Mouse (Mus musculus) cortical plate, adult 2 months (tissue): ENCODE measurements around the gene Zfp319. TPM values are rescaled to one million over a fixed set of nuclear protein-coding genes. Genes with fewer than 3 reads are reported as not detected.
A peak's percentile ranks its signal among the peaks of the same experiment; 100 is the strongest.

Source experiments
- H3K27ac ChIP-seq: fragments of 200-500 bp; 2 replicates; pipeline ENCODE4 v1.5.1; 2012; ENCODE audit warnings: low read length, control low read depth, inconsistent platforms; ENCODE audit not compliant: insufficient read depth
- H3K4me1 ChIP-seq: fragments of 200-500 bp; 2 replicates; pipeline ENCODE4 v1.6.1; 2011; ENCODE audit warnings: low read length; ENCODE audit not compliant: control insufficient read depth, insufficient read depth
- H3K4me3 ChIP-seq: fragments of 200-500 bp; 2 replicates; pipeline ENCODE4 v1.5.1; 2011; ENCODE audit warnings: mild to moderate bottlenecking, low read length, control low read depth; ENCODE audit not compliant: insufficient read depth
- CTCF ChIP-seq: fragments of 200-500 bp; IDR thresholded peaks from 2 replicates; pipeline ENCODE4 v1.5.1; 2011; ENCODE audit warnings: mild to moderate bottlenecking, control low read depth, low read length; ENCODE audit not compliant: insufficient read depth; ENCODE audit errors: extremely low read depth
- POLR2A ChIP-seq: fragments of 200-500 bp; IDR thresholded peaks from 2 replicates; pipeline ENCODE4 v1.6.1; 2011; ENCODE audit warnings: mild to moderate bottlenecking, low read length, control low read depth; ENCODE audit not compliant: insufficient read depth; ENCODE audit errors: extremely low read depth
- polyA plus RNA-seq: library from polyadenylated mRNA; depleted of rRNA; stranded (reverse); fragments of >200 nt; gene quantifications from 2 replicates; pipeline ENCODE4 v1.2.3, GENCODE M21; 2012

The Zfp319 gene
- polyA plus RNA-seq, 1 experiment = 10.4 TPM

DNA sequence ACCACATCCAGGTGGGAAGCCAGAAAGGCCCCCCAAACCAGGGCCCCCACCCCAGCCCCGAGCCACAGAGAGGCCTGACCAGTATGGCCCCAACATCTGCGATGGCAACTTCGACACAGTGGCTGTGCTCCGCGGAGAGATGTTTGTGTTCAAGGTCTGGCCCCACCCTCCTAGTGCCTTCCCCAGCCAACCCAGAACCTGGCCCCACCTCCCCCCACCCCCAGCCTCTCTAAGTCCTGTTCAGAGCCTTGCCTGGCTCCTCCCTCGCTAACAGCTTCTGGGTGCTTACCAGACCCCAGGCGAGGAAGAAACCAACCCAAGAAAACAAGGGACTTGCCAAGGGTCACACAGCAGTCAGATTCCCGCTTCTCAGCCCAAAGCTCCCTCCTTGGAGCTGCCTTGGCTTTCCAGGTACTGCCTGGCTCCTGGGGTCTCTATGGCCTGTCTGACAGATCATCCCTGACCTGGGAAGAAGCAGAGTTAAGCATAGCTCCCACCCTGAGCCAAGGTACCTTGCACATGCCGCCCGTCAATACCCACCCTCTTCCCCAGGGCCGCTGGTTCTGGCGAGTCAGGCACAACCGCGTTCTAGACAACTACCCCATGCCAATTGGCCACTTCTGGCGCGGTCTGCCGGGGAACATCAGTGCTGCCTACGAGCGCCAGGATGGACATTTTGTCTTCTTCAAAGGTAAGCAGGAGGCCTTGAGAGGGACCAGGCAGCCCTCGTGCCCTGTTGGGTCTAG, 38.0 kb upstream of the Zfp319 start:
- TF ChIP-seq CTCF (no peak), POLR2A (no peak)
- no peak overlapping the region for H3K27ac ChIP-seq
- no peaks in the 10 kb centered on the region for H3K4me1 ChIP-seq
- H3K4me3 ChIP-seq = no peak overlapping the region

DNA sequence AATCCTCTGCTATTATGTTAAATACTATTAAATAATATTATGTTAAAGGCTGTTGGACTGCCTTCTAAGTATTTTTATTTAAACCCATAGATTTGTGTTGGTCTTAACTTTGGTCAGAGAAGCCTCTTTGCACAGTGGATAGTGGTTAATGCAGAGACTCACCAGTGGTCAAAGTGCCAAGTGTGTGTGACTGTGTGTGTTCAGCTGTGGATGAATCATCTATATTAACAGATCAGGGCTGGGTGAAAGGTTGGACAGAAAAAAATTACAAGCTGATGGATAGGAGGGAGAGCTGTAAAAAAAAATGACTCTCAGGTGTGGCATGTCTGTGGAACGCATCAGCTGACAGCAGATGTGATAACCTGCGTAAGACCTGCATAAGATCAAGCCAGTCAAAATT, 32.1 kb upstream of the Zfp319 start:
- Histone ChIP-seq H3K4me3 (no peak overlapping the region), H3K4me1 (no peaks in the 10 kb centered on the region), H3K27ac (no peak overlapping the region)
- TF ChIP-seq POLR2A (no peak), CTCF (no peak)

DNA sequence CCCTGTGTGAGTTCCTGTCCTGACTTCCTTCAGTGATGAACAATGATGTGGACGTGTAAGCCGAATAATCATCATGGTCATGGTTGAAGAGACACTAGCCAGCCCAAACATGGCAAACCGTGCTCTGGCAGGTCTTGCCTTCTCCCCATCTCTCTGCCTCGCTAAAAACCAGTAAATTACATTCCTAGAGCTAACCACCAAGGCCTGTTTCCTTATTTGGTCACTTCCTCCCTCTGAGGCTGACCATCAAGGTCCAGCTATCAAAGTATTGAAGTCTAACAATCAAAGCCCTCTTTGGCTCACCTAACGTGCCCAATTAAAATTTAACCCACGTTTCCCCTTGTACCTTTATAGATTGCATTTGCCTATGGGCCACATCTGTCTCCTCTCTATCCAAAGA, 30.5 kb upstream of the Zfp319 start:
- no peak overlapping the region for H3K27ac ChIP-seq
- no peak for TF ChIP-seq POLR2A
- no peak for TF ChIP-seq CTCF
- no peak overlapping the region for H3K4me3 ChIP-seq
- no peaks in the 10 kb centered on the region for H3K4me1 ChIP-seq

DNA sequence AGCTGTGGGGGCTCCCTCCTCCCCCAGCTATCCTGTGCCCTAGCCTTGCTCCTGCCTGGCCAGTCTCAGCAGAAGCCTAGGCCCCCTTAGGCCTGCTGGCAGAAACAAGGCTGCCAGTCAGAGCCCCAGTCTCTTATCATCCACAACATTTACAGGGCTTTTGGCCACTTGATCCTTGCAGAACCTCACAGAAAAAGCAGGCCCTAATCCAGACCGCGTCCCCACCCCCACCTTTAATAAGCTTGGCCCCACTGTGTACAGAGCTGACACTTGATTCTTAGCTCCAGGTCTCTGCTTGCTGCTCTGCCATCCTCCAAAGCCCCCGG, 29.2 kb upstream of the Zfp319 start:
- no peaks in the 10 kb centered on the region for H3K4me1 ChIP-seq
- H3K4me3 ChIP-seq = no peak overlapping the region
- no peak overlapping the region for H3K27ac ChIP-seq
- TF ChIP-seq POLR2A (no peak), CTCF (no peak)

DNA sequence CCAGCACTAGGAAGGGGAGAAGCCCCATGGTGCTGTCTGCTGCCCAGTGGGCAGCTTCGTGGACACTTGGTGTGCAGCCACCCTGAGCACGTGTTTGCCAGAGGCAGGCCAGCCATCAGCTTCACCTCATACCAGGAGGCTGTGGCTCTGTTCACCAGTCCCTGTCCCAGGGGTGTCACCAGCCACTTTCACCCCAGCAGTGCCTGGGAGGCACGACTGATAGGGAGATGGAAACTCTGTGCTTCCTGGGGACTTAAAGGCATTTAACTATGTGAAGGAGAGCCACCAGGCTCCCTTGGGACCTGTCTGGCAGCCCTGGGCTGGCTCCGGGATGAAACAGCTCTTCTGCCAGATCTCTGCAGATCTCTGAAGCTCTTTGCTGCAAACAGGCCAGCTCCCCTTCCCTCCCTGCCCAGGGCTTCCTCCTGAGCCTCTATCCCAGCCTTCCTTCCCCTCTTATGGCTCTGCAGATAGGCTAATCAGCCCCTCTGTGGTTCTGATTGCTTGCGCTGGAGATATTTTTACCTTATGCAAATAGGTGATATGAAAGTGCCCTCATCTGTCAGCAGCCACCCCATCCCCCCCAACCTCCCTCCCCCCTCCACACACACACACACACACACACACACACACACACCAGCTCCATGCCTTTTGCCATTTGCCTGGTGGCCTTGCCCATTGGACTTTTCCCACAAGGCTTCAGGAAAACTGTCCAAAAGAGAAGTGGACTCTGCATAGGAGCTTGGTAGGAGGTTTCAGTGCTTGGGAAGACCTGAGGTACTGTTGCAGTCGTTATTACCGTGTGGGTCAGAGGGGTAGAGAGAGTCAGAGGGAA, 28.6 kb upstream of the Zfp319 start:
- H3K27ac ChIP-seq = no peak overlapping the region
- no peak for TF ChIP-seq POLR2A
- TF ChIP-seq CTCF = no peak
- no peaks in the 10 kb centered on the region for H3K4me1 ChIP-seq
- no peak overlapping the region for H3K4me3 ChIP-seq

DNA sequence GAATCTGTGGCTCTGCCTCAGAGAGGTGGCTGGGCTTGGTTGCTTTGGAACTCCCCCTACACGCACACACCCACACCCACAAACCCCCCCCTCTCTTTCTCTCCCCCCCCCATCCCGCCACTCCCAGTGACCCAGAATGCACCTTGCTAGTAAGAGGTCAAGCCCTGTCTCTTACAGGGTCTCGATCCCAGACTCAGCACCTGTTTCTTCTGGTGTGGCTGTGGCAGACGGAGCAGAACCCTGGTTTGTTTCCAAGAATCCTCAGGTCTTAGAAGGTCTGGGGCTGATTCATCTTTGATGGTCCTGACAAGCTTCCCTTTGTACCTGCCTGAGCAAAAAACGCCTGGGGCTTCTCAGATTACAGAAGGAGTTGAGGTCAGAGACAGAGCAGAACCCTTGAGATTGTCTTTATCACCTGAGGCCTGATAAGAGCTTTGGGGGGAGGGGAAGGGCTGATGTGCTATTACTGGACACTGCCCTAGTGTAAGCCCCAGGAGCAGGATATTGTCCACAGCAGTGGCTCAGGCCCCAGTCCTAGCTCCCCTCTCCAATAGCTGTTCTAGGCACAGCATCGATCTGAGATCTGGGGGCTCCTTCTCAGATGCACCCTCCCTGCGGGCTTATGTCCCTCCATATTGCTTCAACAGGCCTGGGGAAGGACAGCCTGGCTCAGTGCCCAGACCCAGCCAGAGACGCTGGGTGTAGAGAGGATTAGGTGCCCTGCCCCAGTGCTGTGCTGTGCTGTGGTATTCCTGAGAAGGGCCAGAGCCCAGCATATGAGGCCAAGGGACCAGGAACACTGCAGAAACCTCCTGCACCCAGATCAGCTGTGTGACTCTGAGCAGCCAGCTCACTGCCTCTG, 27.0 kb upstream of the Zfp319 start:
- no peak overlapping the region for H3K27ac ChIP-seq
- TF ChIP-seq POLR2A = no peak
- no peak for TF ChIP-seq CTCF
- H3K4me1 ChIP-seq = no peaks in the 10 kb centered on the region
- no peak overlapping the region for H3K4me3 ChIP-seq

DNA sequence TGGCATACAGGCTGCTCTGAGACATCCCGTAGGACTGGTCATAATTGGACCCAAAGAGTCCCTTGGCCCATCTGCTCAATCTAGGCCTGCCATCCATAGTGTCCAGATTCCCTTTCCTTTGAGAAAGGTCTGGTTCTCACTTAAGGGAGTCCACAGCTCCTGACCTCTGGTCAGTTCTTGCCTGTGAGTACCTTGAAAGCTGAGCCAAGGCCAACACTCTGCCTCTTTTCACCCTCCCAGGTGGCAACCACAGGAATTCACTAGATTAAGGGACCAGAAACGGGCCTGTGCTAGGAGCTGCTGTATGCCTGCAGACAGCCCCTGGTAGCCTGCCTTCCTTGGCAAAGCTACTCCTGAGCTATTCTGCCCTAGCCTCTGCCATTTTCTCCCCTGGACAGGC, 22.9 kb upstream of the Zfp319 start:
- Histone ChIP-seq H3K4me3 (no peak overlapping the region), H3K27ac (no peak overlapping the region), H3K4me1 (peaks cover 1% of the 10 kb centered on the region; the same call in 1 of the 2 replicates)
- TF ChIP-seq CTCF = no peak
- TF ChIP-seq POLR2A = no peak

DNA sequence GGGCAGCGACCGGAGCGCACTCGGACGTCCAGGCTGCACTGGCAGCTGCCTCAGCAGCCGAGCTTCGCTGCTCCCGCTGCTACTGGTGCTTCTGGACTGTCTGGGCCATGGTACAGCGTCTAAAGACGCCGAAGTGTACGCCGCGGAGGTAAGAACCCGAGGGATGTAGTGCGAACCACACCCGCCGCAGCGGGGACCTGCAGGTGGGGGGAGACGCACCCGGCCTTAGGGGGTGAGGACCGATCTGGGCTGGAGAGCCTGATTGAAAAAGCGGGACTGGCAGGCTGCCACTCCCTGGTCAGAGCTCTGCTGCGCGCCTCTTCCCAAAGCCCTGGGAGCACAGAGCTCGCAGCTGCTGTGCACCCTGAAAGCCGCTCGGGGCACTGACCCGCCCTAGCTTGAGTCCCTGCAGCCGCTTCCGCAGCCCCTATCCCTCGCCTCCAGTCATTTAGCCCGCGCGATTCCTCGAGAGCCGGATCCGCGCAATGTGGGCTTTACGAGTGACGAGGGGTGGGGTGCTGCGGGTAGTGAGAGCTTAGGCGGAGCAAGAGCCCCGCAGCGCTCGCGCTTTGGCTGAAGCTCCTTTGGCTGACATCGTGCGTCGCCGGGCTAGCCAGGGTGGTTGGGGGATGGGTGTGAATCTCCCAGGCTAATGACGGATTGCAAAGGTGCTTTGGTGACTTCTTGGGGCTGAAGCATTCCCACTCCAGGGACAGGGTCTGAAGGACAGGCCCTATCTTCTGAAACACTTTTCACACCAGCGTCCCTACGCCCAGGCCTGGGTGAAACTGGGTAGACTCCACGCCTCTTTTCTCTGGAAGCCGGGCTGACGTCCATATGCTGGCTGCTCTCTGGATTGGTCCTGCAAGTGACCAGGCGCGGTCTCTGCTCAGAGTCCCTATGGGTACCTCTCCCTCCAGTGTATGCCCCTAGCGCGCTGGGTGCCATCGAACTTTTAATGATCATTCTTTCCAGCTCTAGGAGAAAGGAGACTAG, 21.4 kb upstream of the Zfp319 start:
- Histone ChIP-seq H3K4me1 (peaks cover 8% of the 10 kb centered on the region), H3K4me3 (peak overlapping the region; percentile 46), H3K27ac (no peak overlapping the region)
- no peak for TF ChIP-seq CTCF
- TF ChIP-seq POLR2A = no peak

DNA sequence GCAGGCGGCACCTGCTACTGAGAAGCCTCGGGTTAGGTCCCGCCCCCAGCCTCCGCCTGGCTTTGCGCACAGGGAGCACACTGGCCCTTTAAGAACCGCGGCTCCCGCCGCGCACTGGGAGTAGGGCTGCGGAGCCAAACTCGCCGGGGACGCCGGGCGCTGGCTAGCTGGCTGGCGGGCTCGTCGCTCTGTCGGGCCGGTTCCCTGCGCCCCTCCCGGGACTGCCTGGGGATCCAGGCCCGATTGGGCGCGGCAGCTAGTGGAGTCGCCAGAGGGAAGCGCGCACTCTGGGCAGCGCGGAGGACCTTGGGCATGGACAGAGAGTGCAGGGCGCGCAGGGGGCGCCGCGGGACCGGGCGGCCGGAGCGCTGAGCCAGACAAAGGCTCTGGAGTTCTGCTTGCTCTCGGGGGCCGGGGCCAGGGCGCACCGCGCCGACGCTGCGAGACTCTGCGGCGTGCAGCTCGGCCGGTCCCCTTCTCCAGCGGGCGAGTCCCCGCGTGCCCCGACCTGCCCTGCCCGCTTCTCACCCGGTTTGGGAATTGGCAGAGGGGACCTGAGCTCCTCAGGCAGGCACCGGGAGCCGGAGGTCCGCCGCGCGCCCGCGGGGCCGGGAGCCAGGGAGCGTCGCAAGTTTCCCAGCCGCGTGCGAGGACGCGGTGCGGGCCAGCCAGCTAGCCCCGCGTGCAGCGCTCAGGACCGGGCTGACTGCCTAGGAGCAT, 20.6 kb upstream of the Zfp319 start, which contains the start of gene Mmp15:
Gene Mmp15 (plus strand): TSS at position 118 of the 720 bp plus-strand sequence.
- TF ChIP-seq POLR2A (0 out of 2 replicates have a peak, but pooled peaks have one; percentile 43), CTCF (no peak)
- peak within 1 kb of the TSS; percentile 46 for H3K4me3 ChIP-seq
- H3K4me1 ChIP-seq = peaks cover 8% of the 10 kb centered on the region
- H3K27ac ChIP-seq = no peak within 1 kb of the TSS
